Mouse (Mus musculus): ENCODE measurements around the gene Cdc42bpg.

- TF ChIP-seq CTCF (IDR thresholded peaks at IDR 0.05; ENCODE audit: insufficient read depth, low read depth, low read length) = no peak
- TF ChIP-seq POLR2A (IDR thresholded peaks at IDR 0.05; ENCODE audit: insufficient read depth, low read depth, low read length) = no peak
These were observed 45.3 kb downstream of the Cdc42bpg start for GRCm38 (mm10) chr19:6351431-6352106.
